Mouse (Mus musculus) liver, embryonic 15.5 days (tissue): ENCODE results near the gene Sec14l4. TPM values are rescaled to one million over a fixed set of nuclear protein-coding genes. Genes with fewer than 3 reads are reported as not detected.

Experiments
- ATAC-seq: fragments of 200-750 bp; cut with Nextera tagmentation; 2 replicates; pipeline ENCODE4 v1.8.0; 2017; ENCODE audit warnings: moderate number of reproducible peaks, mild to moderate bottlenecking, moderate library complexity; ENCODE audit not compliant: insufficient read depth
- H3K27ac ChIP-seq: fragments of 300-500 bp; sonication (generic); replicated peaks from 2 replicates; pipeline ENCODE4 v1.5.1; 2015; ENCODE audit warnings: mild to moderate bottlenecking, inconsistent platforms
- H3K27me3 ChIP-seq: fragments of 300-500 bp; sonication (generic); 2 replicates; pipeline ENCODE4 v1.6.1; 2015; ENCODE audit warnings: mild to moderate bottlenecking, inconsistent platforms
- H3K36me3 ChIP-seq: fragments of 300-500 bp; sonication (generic); replicated peaks from 2 replicates; pipeline ENCODE4 v1.6.1; 2015; ENCODE audit warnings: moderate library complexity, mild to moderate bottlenecking, inconsistent platforms
- H3K4me1 ChIP-seq: fragments of 300-500 bp; sonication (generic); replicated peaks from 2 replicates; pipeline ENCODE4 v1.6.1; 2015; ENCODE audit warnings: inconsistent platforms
- H3K4me2 ChIP-seq: fragments of 300-500 bp; sonication (generic); 2 replicates; pipeline ENCODE4 v1.6.1; 2015; ENCODE audit warnings: moderate library complexity, mild to moderate bottlenecking, inconsistent platforms
- H3K4me3 ChIP-seq: fragments of 300-500 bp; sonication (generic); replicated peaks from 2 replicates; pipeline ENCODE4 v1.5.1; 2015; ENCODE audit warnings: mild to moderate bottlenecking, inconsistent platforms
- H3K9ac ChIP-seq: fragments of 300-500 bp; sonication (generic); 2 replicates; pipeline ENCODE4 v1.6.1; 2015; ENCODE audit warnings: moderate library complexity, mild to moderate bottlenecking, inconsistent platforms
- H3K9me3 ChIP-seq: fragments of 300-500 bp; sonication (generic); replicated peaks from 2 replicates; pipeline ENCODE4 v1.6.1; 2016; ENCODE audit warnings: inconsistent platforms
- WGBS: fragments of 180-500 bp; shearing (Covaris S2); methylation state at CpG from one replicate; pipeline ENCODE4 v1.1.7; 2015; ENCODE audit warnings: mixed read lengths; ENCODE audit not compliant: insufficient replicate concordance; 5-methylcytosine and 5-hydroxymethylcytosine counted together
- polyA plus RNA-seq: library from polyadenylated mRNA; unstranded; fragments of >200 nt; fragmentation: Nextera tagmentation; extraction: Ambion mirVana; gene quantifications from 2 replicates; pipeline ENCODE4 v1.2.1, GENCODE M21; 2015

Gene Sec14l4
- 3.6 and 5.1 TPM in 2 replicates for polyA plus RNA-seq

GRCm38 (mm10) chr11:4031126-4031941 lies at the start of gene Sec14l4:
Gene Sec14l4, plus strand, starts transcription at chr11:4031462.
- ATAC-seq, result peak; percentile 53
- Histone ChIP-seq H3K4me2 (peak within 1 kb of the TSS; percentile 39), H3K27me3 (no peaks in the 10 kb centered on the region), H3K27ac (peak within 1 kb of the TSS; percentile 41), H3K9ac (no peak within 1 kb of the TSS), H3K36me3 (no peaks in the 10 kb centered on the region), H3K4me3 (peak within 1 kb of the TSS; percentile 31), H3K9me3 (no peaks in the 10 kb centered on the region), H3K4me1 (peaks cover 5% of the 10 kb centered on the region; the same call in 1 of the 2 replicates)
- WGBS, result 45% methylated on average over 16 of the region's 16 CpGs

- H3K36me3 ChIP-seq, result peaks cover 43% of the 10 kb centered on the region
- WGBS, result 39% methylated on average over 6 of the region's 6 CpGs
- H3K9me3 ChIP-seq, result no peaks in the 10 kb centered on the region
- H3K4me2 ChIP-seq, result no peak overlapping the region
- no peak overlapping the region for H3K4me3 ChIP-seq
- no peak overlapping the region for H3K9ac ChIP-seq
- ATAC-seq, result no peak
- H3K27me3 ChIP-seq, result peaks cover 37% of the 10 kb centered on the region
- H3K4me1 ChIP-seq, result 0 out of 2 replicates have a peak, but pooled peaks cover 5% of the 10 kb centered on the region
- H3K27ac ChIP-seq, result no peak overlapping the region
Measured at GRCm38 (mm10) chr11:3981536-3981935, 49.7 kb upstream of the Sec14l4 start.

GRCm38 (mm10) chr11:3982275-3983209 lies 48.7 kb upstream of the Sec14l4 start:
- 0 out of 2 replicates have a peak, but pooled peaks have one; percentile 16 for ATAC-seq
- Histone ChIP-seq H3K27ac (no peak overlapping the region), H3K9me3 (no peaks in the 10 kb centered on the region), H3K9ac (no peak overlapping the region), H3K4me2 (peak overlapping the region; percentile 45), H3K4me1 (0 out of 2 replicates have a peak, but pooled peaks cover 5% of the 10 kb centered on the region), H3K27me3 (peaks cover 37% of the 10 kb centered on the region), H3K4me3 (no peak overlapping the region), H3K36me3 (peaks cover 33% of the 10 kb centered on the region)
- WGBS, result 54% methylated on average over 7 of the region's 7 CpGs

GRCm38 (mm10) chr11:3983291-3983862 lies 47.9 kb upstream of the Sec14l4 start, which contains the start of gene Gal3st1:
Gene Gal3st1, plus strand, starts transcription at chr11:3983636.
- H3K9me3 ChIP-seq, result no peaks in the 10 kb centered on the region
- 0 out of 2 replicates have a peak, but pooled peaks cover 5% of the 10 kb centered on the region for H3K4me1 ChIP-seq
- H3K36me3 ChIP-seq, result peaks cover 25% of the 10 kb centered on the region
- peak within 1 kb of the TSS; percentile 43 for H3K4me3 ChIP-seq
- ATAC-seq, result peak; percentile 58
- peaks cover 37% of the 10 kb centered on the region for H3K27me3 ChIP-seq
- peak within 1 kb of the TSS; percentile 45 for H3K4me2 ChIP-seq
- H3K9ac ChIP-seq, result no peak within 1 kb of the TSS
- H3K27ac ChIP-seq, result no peak within 1 kb of the TSS
- 2% methylated on average over 37 of the region's 37 CpGs for WGBS

GRCm38 (mm10) chr11:3983863-3984745 lies 47.2 kb upstream of the Sec14l4 start:
- no peak overlapping the region for H3K9ac ChIP-seq
- no peak overlapping the region for H3K27ac ChIP-seq

GRCm38 (mm10) chr11:3989748-3990147 lies 41.5 kb upstream of the Sec14l4 start:
- H3K9me3 ChIP-seq, result no peaks in the 10 kb centered on the region
- WGBS, result 51% methylated on average over 3 of the region's 3 CpGs
- no peak overlapping the region for H3K27ac ChIP-seq
- no peak for ATAC-seq
- H3K36me3 ChIP-seq, result no peaks in the 10 kb centered on the region
- H3K27me3 ChIP-seq, result peaks cover 9% of the 10 kb centered on the region
- H3K4me1 ChIP-seq, result no peaks in the 10 kb centered on the region
- H3K4me2 ChIP-seq, result no peak overlapping the region
- no peak overlapping the region for H3K9ac ChIP-seq
- no peak overlapping the region for H3K4me3 ChIP-seq

More at GRCm38 (mm10) chr11:3983863-3984745, 47.2 kb upstream of the Sec14l4 start:
- 11% methylated on average over 15 of the region's 15 CpGs for WGBS
- H3K27me3 ChIP-seq, result peaks cover 37% of the 10 kb centered on the region
- peaks cover 17% of the 10 kb centered on the region for H3K36me3 ChIP-seq
- H3K4me1 ChIP-seq, result 0 out of 2 replicates have a peak, but pooled peaks cover 5% of the 10 kb centered on the region
- no peaks in the 10 kb centered on the region for H3K9me3 ChIP-seq
- ATAC-seq, result peak; percentile 64
- H3K4me3 ChIP-seq, result peak overlapping the region; percentile 43
- peak overlapping the region; percentile 45 for H3K4me2 ChIP-seq

- Histone ChIP-seq H3K4me2 (no peak overlapping the region), H3K4me1 (no peaks in the 10 kb centered on the region), H3K9ac (no peak overlapping the region), H3K27ac (no peak overlapping the region), H3K27me3 (peaks cover 15% of the 10 kb centered on the region), H3K36me3 (no peaks in the 10 kb centered on the region), H3K9me3 (no peaks in the 10 kb centered on the region), H3K4me3 (no peak overlapping the region)
- ATAC-seq, result no peak
- whole genome bisulfite sequencing, result 65% methylated on average over 6 of the region's 6 CpGs
Measured at GRCm38 (mm10) chr11:3993132-3993531, 38.1 kb upstream of the Sec14l4 start.

GRCm38 (mm10) chr11:3993914-3994313 lies 37.3 kb upstream of the Sec14l4 start:
- Histone ChIP-seq H3K27ac (no peak overlapping the region), H3K9ac (no peak overlapping the region), H3K27me3 (peaks cover 23% of the 10 kb centered on the region), H3K4me3 (no peak overlapping the region), H3K9me3 (no peaks in the 10 kb centered on the region), H3K4me2 (no peak overlapping the region), H3K36me3 (no peaks in the 10 kb centered on the region), H3K4me1 (no peaks in the 10 kb centered on the region)
- no peak for ATAC-seq
- 66% methylated on average over 6 of the region's 6 CpGs for WGBS

- WGBS, result 50% methylated on average over 5 of the region's 5 CpGs
- H3K36me3 ChIP-seq, result no peaks in the 10 kb centered on the region
- H3K9ac ChIP-seq, result no peak overlapping the region
- H3K27me3 ChIP-seq, result peaks cover 38% of the 10 kb centered on the region
- no peak for ATAC-seq
- no peak overlapping the region for H3K4me2 ChIP-seq
- no peaks in the 10 kb centered on the region for H3K9me3 ChIP-seq
- H3K4me1 ChIP-seq, result no peaks in the 10 kb centered on the region
- H3K4me3 ChIP-seq, result no peak overlapping the region
- no peak overlapping the region for H3K27ac ChIP-seq
Measured at GRCm38 (mm10) chr11:3995511-3995910, 35.8 kb upstream of the Sec14l4 start.

GRCm38 (mm10) chr11:3996840-3997239 lies 34.4 kb upstream of the Sec14l4 start:
- H3K36me3 ChIP-seq, result no peaks in the 10 kb centered on the region
- no peak overlapping the region for H3K4me3 ChIP-seq
- ATAC-seq, result no peak
- no peak overlapping the region for H3K9ac ChIP-seq
- H3K9me3 ChIP-seq, result no peaks in the 10 kb centered on the region
- no peak overlapping the region for H3K27ac ChIP-seq
- no peak overlapping the region for H3K4me2 ChIP-seq
- peaks cover 38% of the 10 kb centered on the region for H3K27me3 ChIP-seq
- H3K4me1 ChIP-seq, result no peaks in the 10 kb centered on the region
- WGBS, result 57% methylated on average over 3 of the region's 3 CpGs
